Mouse (Mus musculus): ENCODE measurements around the gene Golim4. TPM values are rescaled to one million over a fixed set of nuclear protein-coding genes. Genes with fewer than 3 reads are reported as not detected.

Gene Golim4
- polyA plus RNA-seq, 1 experiment = 10.4 TPM

DNA sequence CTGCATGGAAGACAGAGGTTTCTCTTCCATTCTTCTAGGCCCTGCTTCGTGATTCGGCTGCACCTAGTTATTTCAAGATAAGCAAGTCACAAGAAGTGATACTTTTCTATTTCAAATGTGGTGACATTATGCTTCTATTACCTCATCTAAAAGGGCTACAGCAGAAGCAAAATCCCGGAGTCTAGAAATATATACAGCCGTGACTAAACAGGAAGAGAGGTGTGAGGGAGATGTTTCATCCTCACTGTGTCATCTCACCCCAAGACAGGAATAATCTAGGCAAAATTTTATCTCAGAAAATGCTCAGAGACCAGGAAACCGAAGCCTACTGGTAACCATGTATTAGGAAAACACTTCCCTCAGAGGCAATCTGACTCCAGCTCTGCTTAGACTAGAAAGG lies 61.7 kb downstream of the Golim4 start:
- Histone ChIP-seq H3K27ac (ENCODE audit: insufficient read depth, low read length) (no peak overlapping the region), H3K4me3 (ENCODE audit: extremely low read depth, insufficient read depth, insufficient read length) (no peak overlapping the region), H3K4me1 (ENCODE audit: control insufficient read depth, insufficient read depth, insufficient read length) (no peaks in the 10 kb centered on the region), H3K27me3 (ENCODE audit: control insufficient read depth, insufficient read depth, low read length) (no peaks in the 10 kb centered on the region), H3K36me3 (ENCODE audit: control insufficient read depth, insufficient read depth, low read length) (peaks cover 3% of the 10 kb centered on the region; the same call in 1 of the 2 replicates)
- WGBS = 94% methylated on average over 5 of the region's 5 CpGs
- TF ChIP-seq CTCF (IDR thresholded peaks at IDR 0.05; ENCODE audit: extremely low read depth, insufficient read depth, insufficient read length, insufficient replicate concordance) (no peak), POLR2A (IDR thresholded peaks at IDR 0.05; ENCODE audit: low read depth, low read length) (no peak)
- no peak for DNase-seq (ENCODE audit: low read depth in 1 of 2, low spot score in 2 of 2)

DNA sequence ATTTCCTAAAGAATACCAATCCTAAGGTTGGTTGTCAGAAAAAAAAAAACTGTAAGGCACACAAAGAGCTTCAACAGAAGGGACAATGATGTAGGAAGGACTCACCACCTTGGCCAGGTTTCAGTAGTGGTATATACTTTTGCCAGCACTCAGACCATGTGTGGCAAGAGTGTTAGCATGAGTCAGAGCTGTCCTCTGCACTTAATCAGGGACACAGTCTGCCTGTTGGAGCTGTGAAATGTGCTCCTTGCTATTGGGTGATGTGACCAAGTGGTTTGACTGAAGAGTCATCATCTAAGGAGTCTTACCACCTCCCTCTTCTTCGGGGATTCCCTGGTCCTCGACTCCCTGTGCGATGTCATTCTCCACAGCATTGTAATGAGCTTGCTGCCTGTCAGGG lies 65.2 kb downstream of the Golim4 start:
- no peak overlapping the region for H3K27ac ChIP-seq (ENCODE audit: insufficient read depth, low read length)
- H3K36me3 ChIP-seq (ENCODE audit: control insufficient read depth, insufficient read depth, low read length) = peaks cover 3% of the 10 kb centered on the region; the same call in 1 of the 2 replicates
- no peaks in the 10 kb centered on the region for H3K4me1 ChIP-seq (ENCODE audit: control insufficient read depth, insufficient read depth, insufficient read length)
- H3K4me3 ChIP-seq (ENCODE audit: extremely low read depth, insufficient read depth, insufficient read length) = no peak overlapping the region
- H3K27me3 ChIP-seq (ENCODE audit: control insufficient read depth, insufficient read depth, low read length) = no peaks in the 10 kb centered on the region
- no peak for TF ChIP-seq CTCF (IDR thresholded peaks at IDR 0.05; ENCODE audit: extremely low read depth, insufficient read depth, insufficient read length, insufficient replicate concordance)
- TF ChIP-seq POLR2A (IDR thresholded peaks at IDR 0.05; ENCODE audit: low read depth, low read length) = no peak
- DNase-seq (ENCODE audit: low read depth in 1 of 2, low spot score in 2 of 2) = no peak
- WGBS = 95% methylated on average over 3 of the region's 3 CpGs

DNA sequence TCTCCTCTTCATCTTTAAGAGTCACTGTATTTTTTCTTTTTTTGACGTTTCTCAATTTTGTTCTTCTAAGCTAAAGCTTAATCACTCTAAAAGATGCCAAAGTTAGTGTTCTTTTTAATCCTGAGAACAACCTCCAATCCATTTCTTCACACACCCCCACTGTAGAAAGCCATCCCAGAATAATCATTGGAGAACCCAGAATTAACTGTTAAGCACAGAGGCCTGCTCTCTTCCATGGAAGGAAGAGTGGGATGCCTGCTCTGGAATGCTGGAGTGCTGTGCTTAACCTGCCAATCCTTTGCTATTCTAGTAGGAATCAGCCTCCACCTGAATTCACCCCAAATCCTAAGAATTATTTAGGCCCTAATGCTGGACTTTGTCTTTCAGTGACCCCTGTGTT lies 67.4 kb downstream of the Golim4 start:
- no peaks in the 10 kb centered on the region for H3K4me1 ChIP-seq (ENCODE audit: control insufficient read depth, insufficient read depth, insufficient read length)
- no peak overlapping the region for H3K27ac ChIP-seq (ENCODE audit: insufficient read depth, low read length)
- no peaks in the 10 kb centered on the region for H3K27me3 ChIP-seq (ENCODE audit: control insufficient read depth, insufficient read depth, low read length)
- no peak overlapping the region for H3K4me3 ChIP-seq (ENCODE audit: extremely low read depth, insufficient read depth, insufficient read length)
- no peak for DNase-seq (ENCODE audit: low read depth in 1 of 2, low spot score in 2 of 2)
- H3K36me3 ChIP-seq (ENCODE audit: control insufficient read depth, insufficient read depth, low read length) = peaks cover 3% of the 10 kb centered on the region
- TF ChIP-seq CTCF (IDR thresholded peaks at IDR 0.05; ENCODE audit: extremely low read depth, insufficient read depth, insufficient read length, insufficient replicate concordance) (no peak), POLR2A (IDR thresholded peaks at IDR 0.05; ENCODE audit: low read depth, low read length) (no peak)
- WGBS = 92% methylated on average over 1 of the region's 1 CpGs

DNA sequence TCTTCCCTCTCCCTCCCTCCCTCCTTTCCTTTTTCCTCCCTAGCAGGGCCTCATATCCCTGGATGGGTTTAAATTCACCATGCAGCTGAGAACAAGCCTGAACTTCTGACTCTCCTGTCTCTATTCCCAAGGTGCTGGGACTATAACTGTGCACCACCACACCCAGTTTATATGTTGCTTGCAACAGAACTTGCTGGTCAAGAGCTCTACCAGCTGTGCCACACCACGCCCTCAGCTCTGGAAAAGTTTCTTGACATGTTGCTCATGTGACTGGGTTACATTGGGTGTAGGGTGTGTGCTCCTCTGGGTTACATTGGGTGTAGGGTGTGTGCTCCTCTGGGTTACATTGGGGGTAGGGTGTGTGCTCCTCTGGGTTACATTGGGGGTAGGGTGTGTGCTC lies 75.2 kb downstream of the Golim4 start:
- H3K36me3 ChIP-seq (ENCODE audit: control insufficient read depth, insufficient read depth, low read length) = no peaks in the 10 kb centered on the region; the same call in 1 of the 2 replicates
- H3K27ac ChIP-seq (ENCODE audit: insufficient read depth, low read length) = no peak overlapping the region
- WGBS = 85% methylated on average over 1 of the region's 1 CpGs
- H3K4me3 ChIP-seq (ENCODE audit: extremely low read depth, insufficient read depth, insufficient read length) = no peak overlapping the region
- no peaks in the 10 kb centered on the region for H3K4me1 ChIP-seq (ENCODE audit: control insufficient read depth, insufficient read depth, insufficient read length)
- TF ChIP-seq POLR2A (IDR thresholded peaks at IDR 0.05; ENCODE audit: low read depth, low read length) (no peak), CTCF (IDR thresholded peaks at IDR 0.05; ENCODE audit: extremely low read depth, insufficient read depth, insufficient read length, insufficient replicate concordance) (no peak)
- no peak for DNase-seq (ENCODE audit: low read depth in 1 of 2, low spot score in 2 of 2)
- no peaks in the 10 kb centered on the region for H3K27me3 ChIP-seq (ENCODE audit: control insufficient read depth, insufficient read depth, low read length)

DNA sequence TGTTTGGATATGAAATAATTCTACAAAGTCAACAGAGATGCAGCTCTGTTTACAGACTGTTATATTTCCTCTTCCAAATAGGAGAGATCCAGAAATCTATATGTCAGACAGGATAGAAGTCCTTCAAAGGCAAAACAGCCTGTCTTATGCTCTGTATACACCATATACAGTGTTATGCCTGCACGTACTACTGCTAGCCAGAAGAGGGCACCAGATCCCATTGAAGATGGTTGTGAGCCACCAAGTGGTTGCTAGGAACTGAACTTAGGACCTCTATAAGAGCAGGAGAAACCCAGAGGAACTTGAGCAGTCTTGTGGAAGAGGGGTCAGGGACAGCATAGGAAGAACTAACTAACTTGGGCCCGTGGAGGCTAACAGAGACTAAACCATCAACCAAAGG lies 77.5 kb downstream of the Golim4 start:
- no peak for DNase-seq (ENCODE audit: low read depth in 1 of 2, low spot score in 2 of 2)
- no peak overlapping the region for H3K27ac ChIP-seq (ENCODE audit: insufficient read depth, low read length)
- H3K4me3 ChIP-seq (ENCODE audit: extremely low read depth, insufficient read depth, insufficient read length) = no peak overlapping the region
- no peaks in the 10 kb centered on the region for H3K27me3 ChIP-seq (ENCODE audit: control insufficient read depth, insufficient read depth, low read length)
- no peak for TF ChIP-seq POLR2A (IDR thresholded peaks at IDR 0.05; ENCODE audit: low read depth, low read length)
- peak; percentile 5; the same call in 1 of the 2 replicates for TF ChIP-seq CTCF (IDR thresholded peaks at IDR 0.05; ENCODE audit: extremely low read depth, insufficient read depth, insufficient read length, insufficient replicate concordance)
- 97% methylated on average over 2 of the region's 2 CpGs for WGBS
- no peaks in the 10 kb centered on the region for H3K4me1 ChIP-seq (ENCODE audit: control insufficient read depth, insufficient read depth, insufficient read length)
- no peaks in the 10 kb centered on the region; the same call in 1 of the 2 replicates for H3K36me3 ChIP-seq (ENCODE audit: control insufficient read depth, insufficient read depth, low read length)

DNA sequence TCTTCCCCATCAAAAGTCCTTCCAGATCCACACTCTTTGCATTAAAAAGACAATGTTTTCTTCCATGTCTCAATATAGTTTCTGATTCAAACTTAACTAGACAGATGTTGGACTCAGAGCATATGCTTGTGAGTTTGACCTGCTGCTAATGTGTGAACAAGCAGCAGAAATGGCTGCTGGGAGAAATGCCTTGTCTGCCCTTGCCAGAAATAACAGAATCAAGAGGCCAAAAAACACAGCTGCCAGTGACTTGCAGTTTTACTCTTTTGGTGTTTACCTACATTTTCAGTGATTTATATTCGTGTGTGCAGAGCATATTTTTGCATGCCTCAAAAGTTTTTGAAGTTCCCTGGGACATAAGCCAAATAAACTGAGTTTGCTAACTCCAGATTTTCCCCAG lies 87.9 kb downstream of the Golim4 start:
- no peak for DNase-seq (ENCODE audit: low read depth in 1 of 2, low spot score in 2 of 2)
- H3K36me3 ChIP-seq (ENCODE audit: control insufficient read depth, insufficient read depth, low read length) = no peaks in the 10 kb centered on the region

DNA sequence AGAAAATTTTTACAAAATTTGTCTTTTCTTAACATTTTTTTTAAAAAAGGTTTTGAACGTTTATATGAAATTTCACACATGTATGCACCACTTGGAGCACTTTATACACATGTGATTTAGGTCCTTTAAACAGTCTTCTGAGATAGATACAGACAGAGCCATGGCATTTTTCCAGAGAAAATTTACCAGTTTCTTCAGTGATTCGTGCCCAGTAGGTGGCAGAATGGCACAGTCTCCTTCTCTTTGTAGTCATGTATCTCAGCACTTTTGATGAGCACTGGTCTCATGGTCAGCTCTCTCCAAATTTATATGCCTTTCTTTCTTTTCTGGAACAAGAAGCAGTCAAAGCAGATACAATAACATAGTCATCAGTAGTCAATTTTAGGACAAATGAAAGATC lies 92.5 kb downstream of the Golim4 start:
- no peaks in the 10 kb centered on the region for H3K4me1 ChIP-seq (ENCODE audit: control insufficient read depth, insufficient read depth, insufficient read length)
- H3K4me3 ChIP-seq (ENCODE audit: extremely low read depth, insufficient read depth, insufficient read length) = no peak overlapping the region
- no peak for DNase-seq (ENCODE audit: low read depth in 1 of 2, low spot score in 2 of 2)
- TF ChIP-seq POLR2A (IDR thresholded peaks at IDR 0.05; ENCODE audit: low read depth, low read length) = no peak
- no peak for TF ChIP-seq CTCF (IDR thresholded peaks at IDR 0.05; ENCODE audit: extremely low read depth, insufficient read depth, insufficient read length, insufficient replicate concordance)
- H3K27me3 ChIP-seq (ENCODE audit: control insufficient read depth, insufficient read depth, low read length) = no peaks in the 10 kb centered on the region
- 20% methylated on average over 2 of the region's 2 CpGs for WGBS
- no peak overlapping the region for H3K27ac ChIP-seq (ENCODE audit: insufficient read depth, low read length)
- no peaks in the 10 kb centered on the region for H3K36me3 ChIP-seq (ENCODE audit: control insufficient read depth, insufficient read depth, low read length)

More for the DNA sequence above, 87.9 kb downstream of the Golim4 start:
- H3K4me1 ChIP-seq (ENCODE audit: control insufficient read depth, insufficient read depth, insufficient read length) = no peaks in the 10 kb centered on the region
- TF ChIP-seq CTCF (IDR thresholded peaks at IDR 0.05; ENCODE audit: extremely low read depth, insufficient read depth, insufficient read length, insufficient replicate concordance) (no peak), POLR2A (IDR thresholded peaks at IDR 0.05; ENCODE audit: low read depth, low read length) (no peak)
- WGBS = 31% methylated on average over 1 of the region's 1 CpGs
- no peaks in the 10 kb centered on the region for H3K27me3 ChIP-seq (ENCODE audit: control insufficient read depth, insufficient read depth, low read length)
- H3K4me3 ChIP-seq (ENCODE audit: extremely low read depth, insufficient read depth, insufficient read length) = no peak overlapping the region
- H3K27ac ChIP-seq (ENCODE audit: insufficient read depth, low read length) = no peak overlapping the region
